Mouse (Mus musculus): Measurements from ENCODE around the gene Gm49361. TPM values are rescaled to one million over a fixed set of nuclear protein-coding genes. Genes with fewer than 3 reads are reported as not detected.
"Not testable (repeated sequence)": the region's sequence is repeated elsewhere in the genome, so short reads cannot be mapped to it uniquely, and the experiment has no call there.

Gene Gm49361
- total RNA-seq, 2 experiments from 2014 or later, result 0.40 to 1.8 TPM

GRCm38 (mm10) chr14:57701915-57702477 lies 43.9 kb downstream of the Gm49361 start:
- Histone ChIP-seq H3K27ac (peak overlapping the region; percentile 17; the same call in 1 of the 2 replicates), H3K4me3 (no peak overlapping the region)
- TF ChIP-seq CTCF (IDR thresholded peaks at IDR 0.05), result no peak
- DNase-seq (ENCODE audit: extremely low spot score in 1 of 2, low spot score in 2 of 2), result no peak
- intact Hi-C loops (cut with DNase I), result no loop called here

GRCm38 (mm10) chr14:57699461-57699970 lies 46.4 kb downstream of the Gm49361 start:
- no peak for TF ChIP-seq CTCF (IDR thresholded peaks at IDR 0.05)
- DNase-seq (ENCODE audit: extremely low spot score in 1 of 2, low spot score in 2 of 2), result no peak
- H3K4me3 ChIP-seq, result no peak overlapping the region
- intact Hi-C loops (cut with DNase I), result no loop called here
- H3K27ac ChIP-seq, result no peak overlapping the region

GRCm38 (mm10) chr14:57699016-57699415 lies 46.9 kb downstream of the Gm49361 start:
- no peak for TF ChIP-seq CTCF (IDR thresholded peaks at IDR 0.05)
- DNase-seq (ENCODE audit: extremely low spot score in 1 of 2, low spot score in 2 of 2), result no peak
- intact Hi-C loops (cut with DNase I), result no loop called here
- Histone ChIP-seq H3K27ac (no peak overlapping the region), H3K4me3 (no peak overlapping the region)

GRCm38 (mm10) chr14:57696066-57696465 lies 49.8 kb downstream of the Gm49361 start:
- no peak for DNase-seq (ENCODE audit: extremely low spot score in 1 of 2, low spot score in 2 of 2)
- no peak overlapping the region for H3K27ac ChIP-seq
- no peak for TF ChIP-seq CTCF (IDR thresholded peaks at IDR 0.05)
- no peak overlapping the region for H3K4me3 ChIP-seq
- intact Hi-C loops (cut with DNase I), result no loop called here

- H3K27ac ChIP-seq, result no peak overlapping the region
- intact Hi-C loops (cut with DNase I), result no loop called here
- TF ChIP-seq CTCF (IDR thresholded peaks at IDR 0.05), result peak; percentile 17
- no peak overlapping the region for H3K4me3 ChIP-seq
- no peak for DNase-seq (ENCODE audit: extremely low spot score in 1 of 2, low spot score in 2 of 2)
Measured at GRCm38 (mm10) chr14:57695550-57695949, 50.4 kb downstream of the Gm49361 start.

- DNase-seq (ENCODE audit: extremely low spot score in 1 of 2, low spot score in 2 of 2), result no peak
- no peak for TF ChIP-seq CTCF (IDR thresholded peaks at IDR 0.05)
- no peak overlapping the region for H3K27ac ChIP-seq
- H3K4me3 ChIP-seq, result no peak overlapping the region
- intact Hi-C loops (cut with DNase I), result no loop called here
Measured at GRCm38 (mm10) chr14:57694246-57694645, 51.7 kb downstream of the Gm49361 start.

GRCm38 (mm10) chr14:57692517-57693130 lies 53.3 kb downstream of the Gm49361 start:
- TF ChIP-seq CTCF (IDR thresholded peaks at IDR 0.05), result no peak
- Histone ChIP-seq H3K27ac (no peak overlapping the region), H3K4me3 (no peak overlapping the region)
- intact Hi-C loops (cut with DNase I), result no loop called here
- no peak for DNase-seq (ENCODE audit: extremely low spot score in 1 of 2, low spot score in 2 of 2)

- intact Hi-C loops (cut with DNase I), result no loop called here
- H3K4me3 ChIP-seq, result no peak overlapping the region
- no peak overlapping the region for H3K27ac ChIP-seq
- TF ChIP-seq CTCF (IDR thresholded peaks at IDR 0.05), result no peak
- DNase-seq (ENCODE audit: extremely low spot score in 1 of 2, low spot score in 2 of 2), result no peak
Measured at GRCm38 (mm10) chr14:57691316-57691715, 54.6 kb downstream of the Gm49361 start.

GRCm38 (mm10) chr14:57690681-57691080 lies 55.2 kb downstream of the Gm49361 start:
- no peak for TF ChIP-seq CTCF (IDR thresholded peaks at IDR 0.05)
- Histone ChIP-seq H3K27ac (no peak overlapping the region), H3K4me3 (no peak overlapping the region)
- no peak for DNase-seq (ENCODE audit: extremely low spot score in 1 of 2, low spot score in 2 of 2)
- intact Hi-C loops (cut with DNase I), result no loop called here

- not testable (repeated sequence) for DNase-seq (ENCODE audit: extremely low spot score in 1 of 2, low spot score in 2 of 2); H3K27ac ChIP-seq; H3K4me3 ChIP-seq
- intact Hi-C loops (cut with DNase I), result loop anchor here (10.0 kb wide), 1 partner anchor 137 kb away; the partner anchor contains the start of genes Mrpl57 and Ska3
Measured at GRCm38 (mm10) chr14:57688066-57688465, 57.8 kb downstream of the Gm49361 start.

GRCm38 (mm10) chr14:57687441-57687840 lies 58.5 kb downstream of the Gm49361 start:
- no peak overlapping the region for H3K4me3 ChIP-seq
- intact Hi-C loops (cut with DNase I), result loop anchor here (10.0 kb wide), 1 partner anchor 137 kb away; the partner anchor contains the start of genes Mrpl57 and Ska3
- DNase-seq (ENCODE audit: extremely low spot score in 1 of 2, low spot score in 2 of 2), result no peak
- no peak for TF ChIP-seq CTCF (IDR thresholded peaks at IDR 0.05)
- no peak overlapping the region for H3K27ac ChIP-seq

- no peak overlapping the region for H3K27ac ChIP-seq
- no peak overlapping the region for H3K4me3 ChIP-seq
- DNase-seq (ENCODE audit: extremely low spot score in 1 of 2, low spot score in 2 of 2), result no peak
- intact Hi-C loops (cut with DNase I), result loop anchor here (10.0 kb wide), 1 partner anchor 138 kb away; the partner anchor contains the start of genes Mrpl57 and Ska3
- no peak for TF ChIP-seq CTCF (IDR thresholded peaks at IDR 0.05)
Measured at GRCm38 (mm10) chr14:57686647-57687046, 59.3 kb downstream of the Gm49361 start.

Measured in left cerebral cortex, adult 2 months (tissue).